Mouse (Mus musculus) embryonic facial prominence, embryonic 14.5 days (tissue): ENCODE measurements around the gene Fbln1. TPM values are rescaled to one million over a fixed set of nuclear protein-coding genes. Genes with fewer than 3 reads are reported as not detected.
"Not testable (repeated sequence)": the region's sequence is repeated elsewhere in the genome, so short reads cannot be mapped to it uniquely, and the experiment has no call there.

ENCODE experiments used
- ATAC-seq: fragments of 200-750 bp; cut with Nextera tagmentation; 2 replicates; pipeline ENCODE4 v1.8.0; 2017; ENCODE audit warnings: low read depth, moderate number of reproducible peaks, moderate TSS enrichment
- DNase-seq: peaks from one replicate; pipeline ENCODE4 v3.0.0-alpha.2; 2015; ENCODE audit warnings: low spot score
- H3K27ac ChIP-seq: fragments of 300-500 bp; sonication (generic); replicated peaks from 2 replicates; pipeline ENCODE4 v1.5.1; 2014; ENCODE audit warnings: low read depth, mild to moderate bottlenecking, low read length, moderate library complexity
- H3K27me3 ChIP-seq: fragments of 300-500 bp; sonication (generic); replicated peaks from 2 replicates; pipeline ENCODE4 v1.6.1; 2014; ENCODE audit warnings: low read length; ENCODE audit not compliant: control insufficient read depth, insufficient read depth
- H3K36me3 ChIP-seq: fragments of 300-500 bp; sonication (generic); 2 replicates; pipeline ENCODE4 v1.6.1; 2014; ENCODE audit warnings: low read length, mixed read lengths; ENCODE audit not compliant: control insufficient read depth, insufficient read depth
- H3K4me1 ChIP-seq: fragments of 300-500 bp; sonication (generic); 2 replicates; pipeline ENCODE4 v1.6.1; 2014; ENCODE audit warnings: antibody characterized with exemption, low read length; ENCODE audit not compliant: control insufficient read depth, insufficient read depth
- H3K4me2 ChIP-seq: fragments of 300-500 bp; sonication (generic); 2 replicates; pipeline ENCODE4 v1.6.1; 2014; ENCODE audit warnings: low read depth, mild to moderate bottlenecking, low read length, moderate library complexity, mixed read lengths
- H3K4me3 ChIP-seq: fragments of 300-500 bp; sonication (generic); 2 replicates; pipeline ENCODE4 v1.5.1; 2014; ENCODE audit warnings: low read depth, mild to moderate bottlenecking, low read length
- H3K9ac ChIP-seq: fragments of 300-500 bp; sonication (generic); 2 replicates; pipeline ENCODE4 v1.6.1; 2014; ENCODE audit warnings: low read depth, mild to moderate bottlenecking, low read length, moderate library complexity, mixed read lengths
- H3K9me3 ChIP-seq: fragments of 300-500 bp; sonication (generic); 2 replicates; pipeline ENCODE4 v1.6.1; 2016; ENCODE audit warnings: low read length; ENCODE audit not compliant: control insufficient read depth
- WGBS: fragments of 180-500 bp; shearing (Covaris S2); extraction: QIAGEN DNeasy Blood & Tissue Kit; methylation state at CpG from one replicate; pipeline ENCODE4 v1.1.7; 2014; 5-methylcytosine and 5-hydroxymethylcytosine counted together
- polyA plus RNA-seq: library from polyadenylated mRNA; unstranded; fragments of >200 nt; fragmentation: Nextera tagmentation; extraction: Ambion mirVana; gene quantifications from 2 replicates; pipeline ENCODE4 v1.2.1, GENCODE M21; 2014

Gene Fbln1
- polyA plus RNA-seq, 1 experiment from 2014 or later: 235 TPM

- H3K27me3 ChIP-seq: no peaks in the 10 kb centered on the region; the same call in 1 of the 2 replicates
- H3K4me2 ChIP-seq: no peak overlapping the region
- H3K9ac ChIP-seq: no peak overlapping the region
- no peak overlapping the region for H3K4me3 ChIP-seq
- WGBS: 82% methylated on average over 11 of the region's 11 CpGs
- H3K36me3 ChIP-seq: no peaks in the 10 kb centered on the region
- no peaks in the 10 kb centered on the region for H3K4me1 ChIP-seq
- no peak overlapping the region for H3K27ac ChIP-seq
- DNase-seq: no peak
- ATAC-seq: no peak
- no peaks in the 10 kb centered on the region for H3K9me3 ChIP-seq
Observed at GRCm38 (mm10) chr15:85319924-85320668, 114.3 kb downstream of the Fbln1 start.

- Histone ChIP-seq H3K4me2 (no peak overlapping the region), H3K27ac (no peak overlapping the region), H3K4me3 (no peak overlapping the region), H3K4me1 (no peaks in the 10 kb centered on the region), H3K36me3 (no peaks in the 10 kb centered on the region), H3K9me3 (no peaks in the 10 kb centered on the region), H3K9ac (no peak overlapping the region), H3K27me3 (no peaks in the 10 kb centered on the region)
- DNase-seq (no peak), ATAC-seq (no peak)
- 89% methylated on average over 4 of the region's 4 CpGs for WGBS
Observed at GRCm38 (mm10) chr15:85323214-85323613, 117.5 kb downstream of the Fbln1 start.

GRCm38 (mm10) chr15:85324426-85324825 lies 118.7 kb downstream of the Fbln1 start:
- Histone ChIP-seq H3K4me2 (no peak overlapping the region), H3K36me3 (no peaks in the 10 kb centered on the region), H3K27ac (no peak overlapping the region), H3K4me3 (no peak overlapping the region), H3K27me3 (no peaks in the 10 kb centered on the region), H3K9ac (no peak overlapping the region), H3K9me3 (no peaks in the 10 kb centered on the region), H3K4me1 (no peaks in the 10 kb centered on the region)
- WGBS: 90% methylated on average over 1 of the region's 1 CpGs
- DNase-seq (no peak), ATAC-seq (no peak)

- Histone ChIP-seq H3K27ac (no peak overlapping the region), H3K4me3 (no peak overlapping the region), H3K27me3 (no peaks in the 10 kb centered on the region), H3K9ac (no peak overlapping the region), H3K36me3 (no peaks in the 10 kb centered on the region), H3K9me3 (no peaks in the 10 kb centered on the region), H3K4me2 (no peak overlapping the region), H3K4me1 (no peaks in the 10 kb centered on the region)
- ATAC-seq (no peak), DNase-seq (no peak)
- 61% methylated on average over 11 of the region's 11 CpGs for WGBS
Observed at GRCm38 (mm10) chr15:85327808-85328207, 122.1 kb downstream of the Fbln1 start.

- DNase-seq, H3K36me3 ChIP-seq, ATAC-seq, H3K27me3 ChIP-seq, H3K4me2 ChIP-seq, H3K9ac ChIP-seq, H3K4me3 ChIP-seq, H3K27ac ChIP-seq, H3K4me1 ChIP-seq, H3K9me3 ChIP-seq: not testable (repeated sequence)
- 86% methylated on average over 2 of the region's 2 CpGs for WGBS
Observed at GRCm38 (mm10) chr15:85328455-85328854, 122.7 kb downstream of the Fbln1 start.

GRCm38 (mm10) chr15:85329096-85329495 lies 123.3 kb downstream of the Fbln1 start:
- Histone ChIP-seq H3K4me3 (no peak overlapping the region), H3K4me2 (no peak overlapping the region), H3K9ac (no peak overlapping the region), H3K36me3 (no peaks in the 10 kb centered on the region), H3K4me1 (no peaks in the 10 kb centered on the region), H3K27me3 (no peaks in the 10 kb centered on the region), H3K27ac (no peak overlapping the region), H3K9me3 (no peaks in the 10 kb centered on the region)
- no peak for DNase-seq
- 91% methylated on average over 5 of the region's 5 CpGs for WGBS
- no peak for ATAC-seq

- H3K9me3 ChIP-seq: no peaks in the 10 kb centered on the region
- H3K36me3 ChIP-seq: no peaks in the 10 kb centered on the region
- no peaks in the 10 kb centered on the region for H3K27me3 ChIP-seq
- H3K9ac ChIP-seq: no peak overlapping the region
- no peak overlapping the region for H3K4me3 ChIP-seq
- DNase-seq (no peak), ATAC-seq (no peak)
- no peak overlapping the region for H3K4me2 ChIP-seq
- H3K27ac ChIP-seq: no peak overlapping the region
- 64% methylated on average over 6 of the region's 6 CpGs for WGBS
- H3K4me1 ChIP-seq: no peaks in the 10 kb centered on the region
Observed at GRCm38 (mm10) chr15:85330024-85330423, 124.3 kb downstream of the Fbln1 start.

- WGBS: 89% methylated on average over 6 of the region's 6 CpGs
- not testable (repeated sequence) for H3K27ac ChIP-seq, DNase-seq
Observed at GRCm38 (mm10) chr15:85333511-85333910, 127.8 kb downstream of the Fbln1 start.

GRCm38 (mm10) chr15:85334234-85334633 lies 128.5 kb downstream of the Fbln1 start:
- no peaks in the 10 kb centered on the region for H3K27me3 ChIP-seq
- H3K9ac ChIP-seq: no peak overlapping the region
- peaks cover 8% of the 10 kb centered on the region for H3K4me1 ChIP-seq
- no peak for ATAC-seq
- H3K27ac ChIP-seq: no peak overlapping the region
- H3K9me3 ChIP-seq: no peaks in the 10 kb centered on the region
- no peaks in the 10 kb centered on the region for H3K36me3 ChIP-seq
- H3K4me3 ChIP-seq: no peak overlapping the region
- no peak overlapping the region for H3K4me2 ChIP-seq
- DNase-seq: no peak
- 71% methylated on average over 3 of the region's 3 CpGs for WGBS

More at GRCm38 (mm10) chr15:85333511-85333910, 127.8 kb downstream of the Fbln1 start:
- not testable (repeated sequence) for H3K4me1 ChIP-seq, H3K27me3 ChIP-seq, H3K9ac ChIP-seq, H3K4me3 ChIP-seq, ATAC-seq, H3K9me3 ChIP-seq, H3K4me2 ChIP-seq, H3K36me3 ChIP-seq
